Mouse (Mus musculus): Measurements from ENCODE around the gene Wdr48.

DNA sequence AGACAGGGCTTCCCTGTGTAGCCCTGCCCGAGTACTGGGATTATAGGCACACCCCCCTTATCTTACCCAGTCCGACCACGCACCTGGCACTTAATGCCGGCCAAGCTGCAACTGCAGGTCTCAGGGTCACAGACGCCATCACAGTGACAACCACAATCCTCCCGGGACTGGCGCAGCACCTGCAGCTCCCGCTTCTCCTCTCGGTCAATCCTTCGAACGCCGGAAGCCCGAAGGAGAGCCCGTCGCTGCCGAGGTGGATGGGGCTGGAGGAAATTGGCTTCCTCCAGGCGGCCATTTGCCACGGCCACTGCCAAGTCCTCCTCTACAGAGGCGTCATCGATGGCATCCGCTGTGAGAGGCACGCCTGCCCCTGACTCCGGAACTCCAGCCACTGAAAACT, 78.6 kb downstream of the Wdr48 start:
- TF ChIP-seq CTCF (IDR thresholded peaks at IDR 0.05; ENCODE audit: extremely low read depth, insufficient read depth, insufficient read length, insufficient replicate concordance) (no peak), POLR2A (IDR thresholded peaks at IDR 0.05; ENCODE audit: low read depth, low read length) (no peak)
